Mouse (Mus musculus) lung, postnatal 0 days (tissue): ENCODE measurements at regions not wholly inside any gene's neighbourhood (a gene's known extent, or its start where the extent isn't known, plus 50 kb on each side); places are given as distances from the start of the nearest gene placed in this dataset.

Experiments
- ATAC-seq: fragments of 200-750 bp; cut with Nextera tagmentation; 2 replicates; pipeline ENCODE4 v1.8.0; 2017; ENCODE audit warnings: moderate library complexity
- DNase-seq: peaks from one replicate; pipeline ENCODE4 v3.0.0-alpha.2; 2016; ENCODE audit warnings: low spot score
- H3K27ac ChIP-seq: fragments of 300-500 bp; sonication (generic); 2 replicates; pipeline ENCODE4 v1.5.1; 2014; ENCODE audit warnings: antibody characterized with exemption, mild to moderate bottlenecking, low read length, mixed read lengths
- H3K27me3 ChIP-seq: fragments of 300-500 bp; sonication (generic); replicated peaks from 2 replicates; pipeline ENCODE4 v1.6.1; 2014; ENCODE audit warnings: low read length, mixed read lengths; ENCODE audit not compliant: insufficient read depth
- H3K36me3 ChIP-seq: fragments of 300-500 bp; sonication (generic); 2 replicates; pipeline ENCODE4 v1.6.1; 2014; ENCODE audit warnings: low read length, mixed read lengths; ENCODE audit not compliant: insufficient read depth
- H3K4me1 ChIP-seq: fragments of 300-500 bp; sonication (generic); 2 replicates; pipeline ENCODE4 v1.6.1; 2014; ENCODE audit warnings: antibody characterized with exemption, low read depth, low read length, mixed read lengths; ENCODE audit not compliant: insufficient read depth
- H3K4me2 ChIP-seq: fragments of 300-500 bp; sonication (generic); replicated peaks from 2 replicates; pipeline ENCODE4 v1.6.1; 2014; ENCODE audit warnings: low read depth, mild to moderate bottlenecking, low read length, moderate library complexity, mixed read lengths
- H3K4me3 ChIP-seq: fragments of 300-500 bp; sonication (generic); 2 replicates; pipeline ENCODE4 v1.5.1; 2014; ENCODE audit warnings: low read depth, low read length
- H3K9ac ChIP-seq: fragments of 300-500 bp; sonication (generic); replicated peaks from 2 replicates; pipeline ENCODE4 v1.6.1; 2014; ENCODE audit warnings: low read depth, mild to moderate bottlenecking
- H3K9me3 ChIP-seq: fragments of 300-500 bp; sonication (generic); 2 replicates; pipeline ENCODE4 v1.6.1; 2016; ENCODE audit warnings: low read length, mixed read lengths
- CTCF ChIP-seq: IDR thresholded peaks from 2 replicates; pipeline ENCODE4 v1.5.1; 2016; ENCODE audit warnings: antibody characterized with exemption, mild to moderate bottlenecking
- EP300 ChIP-seq: IDR thresholded peaks from 2 replicates; pipeline ENCODE4 v1.6.1; 2016; ENCODE audit warnings: antibody characterized with exemption, mild to moderate bottlenecking, control low read depth
- WGBS: fragments of 180-500 bp; shearing (Covaris S2); extraction: QIAGEN DNeasy Blood & Tissue Kit; methylation state at CpG from one replicate; pipeline ENCODE4 v1.1.7; 2014; 5-methylcytosine and 5-hydroxymethylcytosine counted together

DNA sequence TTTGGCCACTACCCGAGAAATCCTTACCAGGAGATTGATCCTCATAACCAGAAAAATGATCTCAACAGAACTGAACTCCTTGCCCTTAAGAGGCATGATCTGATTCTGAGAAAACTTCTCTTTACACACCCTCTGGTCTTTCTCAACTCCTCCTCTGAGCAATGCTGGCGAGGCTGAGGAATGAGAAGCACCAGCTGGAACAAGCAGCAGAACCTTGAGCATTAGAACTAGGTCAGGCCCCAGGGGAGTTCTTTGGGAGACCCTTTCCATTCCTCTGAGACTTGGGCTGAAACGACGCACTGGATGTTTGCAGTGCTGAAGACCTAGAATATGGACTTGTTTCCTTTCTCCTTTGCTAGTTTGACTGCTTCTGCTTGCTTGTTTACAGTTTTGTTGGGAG lies 224.6 kb upstream of the Ar start:
- no peaks in the 10 kb centered on the region for H3K27me3 ChIP-seq
- no peak overlapping the region for H3K9ac ChIP-seq
- no peak for TF ChIP-seq EP300
- TF ChIP-seq CTCF = no peak
- H3K4me1 ChIP-seq = no peaks in the 10 kb centered on the region
- DNase-seq (peak; percentile 19), ATAC-seq (peak; percentile 43; the same call in 1 of the 2 replicates)
- no peaks in the 10 kb centered on the region for H3K36me3 ChIP-seq
- WGBS = 63% methylated on average over 4 of the region's 4 CpGs
- H3K4me2 ChIP-seq = no peak overlapping the region
- no peaks in the 10 kb centered on the region for H3K9me3 ChIP-seq
- no peak overlapping the region for H3K4me3 ChIP-seq
- no peak overlapping the region for H3K27ac ChIP-seq

DNA sequence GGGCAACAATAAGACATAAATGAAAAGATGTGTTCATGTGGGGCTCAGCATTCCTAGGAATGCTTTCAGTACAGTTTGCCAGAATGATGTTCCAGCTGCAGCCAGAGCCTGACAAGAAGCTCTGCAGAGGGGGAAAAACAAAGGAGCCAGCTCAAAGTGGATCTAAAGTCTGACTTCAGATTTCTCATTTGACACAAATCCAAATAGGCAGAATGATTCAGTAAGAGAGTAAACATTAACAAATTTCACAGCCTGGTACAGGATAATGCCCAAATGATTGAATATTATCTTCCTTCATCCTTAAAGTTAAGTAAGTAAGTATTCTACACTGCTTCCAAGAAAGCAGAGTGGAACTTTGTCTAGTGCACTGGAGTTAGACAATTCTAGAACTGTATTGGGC lies 224.2 kb upstream of the Ar start:
- Histone ChIP-seq H3K27me3 (no peaks in the 10 kb centered on the region), H3K9me3 (no peaks in the 10 kb centered on the region), H3K9ac (no peak overlapping the region), H3K4me2 (no peak overlapping the region), H3K36me3 (no peaks in the 10 kb centered on the region), H3K27ac (no peak overlapping the region), H3K4me3 (no peak overlapping the region), H3K4me1 (no peaks in the 10 kb centered on the region)
- no peak for TF ChIP-seq CTCF
- no peak for TF ChIP-seq EP300
- DNase-seq (peak; percentile 6), ATAC-seq (0 out of 2 replicates have a peak, but pooled peaks have one; percentile 9)

DNA sequence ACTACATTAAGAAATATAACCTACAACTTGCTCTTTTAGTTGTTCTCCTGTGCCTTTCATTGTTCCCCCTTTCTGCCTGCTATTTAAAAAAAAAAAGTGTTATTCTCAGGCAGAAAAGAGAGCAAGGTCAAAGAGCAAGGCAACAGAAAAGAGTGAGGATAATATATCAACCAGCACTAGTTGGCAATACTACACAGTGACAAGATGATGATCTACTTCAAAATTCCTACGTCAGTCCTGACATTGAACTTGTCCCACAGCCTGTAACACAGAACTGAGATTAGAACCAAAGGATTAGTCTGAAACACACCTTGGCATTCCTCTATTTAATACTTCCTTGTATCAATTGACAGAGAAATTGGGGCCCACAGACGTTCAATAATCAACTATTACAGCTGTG lies 222.8 kb upstream of the Ar start:
- no peak overlapping the region for H3K4me2 ChIP-seq
- no peaks in the 10 kb centered on the region for H3K27me3 ChIP-seq
- H3K36me3 ChIP-seq = no peaks in the 10 kb centered on the region
- DNase-seq = no peak
- H3K27ac ChIP-seq = no peak overlapping the region
- ATAC-seq = no peak
- H3K9ac ChIP-seq = no peak overlapping the region
- H3K4me3 ChIP-seq = no peak overlapping the region
- 53% methylated on average over 2 of the region's 2 CpGs for WGBS
- H3K9me3 ChIP-seq = no peaks in the 10 kb centered on the region
- TF ChIP-seq EP300 = no peak
- TF ChIP-seq CTCF = no peak
- no peaks in the 10 kb centered on the region for H3K4me1 ChIP-seq
